Mouse (Mus musculus) cerebellum, adult 11 months (tissue): ENCODE results near the gene Cckar.
A peak's percentile ranks its signal among the peaks of the same experiment; 100 is the strongest.
"Not testable (repeated sequence)": the region's sequence is repeated elsewhere in the genome, so short reads cannot be mapped to it uniquely, and the experiment has no call there.

Experiments
- DNase-seq: peaks from one replicate; pipeline ENCODE4 v3.0.0; 2022

Gene Cckar

DNA sequence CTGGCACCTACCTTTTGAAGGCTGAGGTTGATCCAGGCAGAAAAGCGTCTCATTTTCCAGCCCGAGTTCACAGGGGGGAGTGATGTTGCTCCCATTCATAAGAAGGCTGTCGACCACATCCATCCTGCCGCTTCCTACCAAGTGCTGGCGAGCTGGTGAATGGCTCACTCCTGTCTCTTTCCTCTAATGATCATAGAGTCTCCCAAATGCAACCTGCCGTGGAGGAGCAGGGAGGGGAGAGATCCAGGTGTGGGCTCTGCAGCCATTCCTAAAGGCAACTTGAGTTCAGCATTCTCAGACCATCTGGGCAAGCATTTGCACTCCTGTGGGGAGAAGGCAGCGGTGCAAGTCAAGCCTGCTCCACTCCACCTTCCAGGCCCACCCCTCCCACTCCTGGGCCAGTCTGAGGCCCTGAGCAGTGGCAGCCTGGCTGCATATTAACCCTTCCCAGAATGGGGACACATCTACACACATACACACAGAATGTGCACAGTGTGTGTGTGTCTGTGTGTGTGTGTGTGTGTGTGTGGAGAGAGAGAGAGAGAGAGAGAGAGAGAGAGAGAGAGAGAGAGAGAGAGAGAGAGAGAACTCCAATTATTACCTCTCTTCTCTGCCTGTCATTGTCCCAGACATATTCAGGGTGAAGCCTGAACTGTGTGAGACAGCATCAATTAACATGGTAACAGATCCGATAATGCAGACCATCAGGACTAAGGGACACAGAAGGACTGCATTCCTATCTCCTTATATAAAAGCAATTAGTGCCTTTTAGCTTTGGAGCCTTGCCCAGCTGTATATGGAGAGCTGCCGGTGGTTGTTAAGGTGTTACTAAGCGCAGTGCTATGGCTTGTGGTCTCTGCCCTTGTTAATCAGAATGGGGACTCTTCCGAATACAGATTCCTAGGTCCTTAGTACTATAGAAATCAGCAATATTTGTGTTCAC, at the start of gene Cckar:
Gene Cckar (minus strand): TSS at position 471 of the 943 bp plus-strand sequence.
- no peak for DNase-seq

DNA sequence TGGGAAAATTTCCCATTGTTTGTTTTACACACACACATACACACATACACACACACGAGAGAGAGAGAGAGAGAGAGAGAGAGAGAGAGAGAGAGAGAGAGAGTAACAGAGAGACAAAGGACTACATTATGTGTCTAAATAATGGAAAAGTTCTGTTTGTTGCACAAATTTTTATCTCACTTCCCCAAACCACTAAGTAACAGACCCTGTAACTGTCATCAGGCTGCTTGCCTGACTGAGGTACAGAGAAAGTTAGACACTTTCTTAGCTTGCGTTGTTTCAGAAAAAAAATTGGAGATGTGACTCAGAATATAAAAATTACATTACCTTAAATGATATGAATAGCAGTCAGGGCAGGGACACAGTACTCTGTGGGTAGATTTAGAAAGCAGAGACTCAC, 36.6 kb upstream of the Cckar start:
- DNase-seq, result no peak

DNA sequence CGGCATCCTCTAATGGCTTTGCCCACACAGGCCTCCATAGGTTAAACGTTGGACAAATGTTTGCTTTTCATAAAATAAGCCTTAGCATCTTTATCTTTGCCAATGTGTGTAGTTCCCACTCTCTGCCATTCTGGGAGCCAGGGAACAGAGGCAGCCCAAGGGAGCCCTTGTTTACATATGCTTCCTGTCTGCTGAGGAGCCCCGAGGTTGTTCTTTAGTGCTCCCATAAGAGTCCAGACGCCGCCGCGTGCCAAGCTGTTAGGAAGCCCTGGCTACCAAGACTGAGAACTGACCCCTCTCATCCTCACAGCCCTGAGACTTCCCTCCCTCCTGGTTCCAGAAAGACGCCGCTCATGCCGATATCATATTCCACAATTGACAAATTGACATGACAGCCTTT, 25.4 kb upstream of the Cckar start:
- DNase-seq, result no peak

DNA sequence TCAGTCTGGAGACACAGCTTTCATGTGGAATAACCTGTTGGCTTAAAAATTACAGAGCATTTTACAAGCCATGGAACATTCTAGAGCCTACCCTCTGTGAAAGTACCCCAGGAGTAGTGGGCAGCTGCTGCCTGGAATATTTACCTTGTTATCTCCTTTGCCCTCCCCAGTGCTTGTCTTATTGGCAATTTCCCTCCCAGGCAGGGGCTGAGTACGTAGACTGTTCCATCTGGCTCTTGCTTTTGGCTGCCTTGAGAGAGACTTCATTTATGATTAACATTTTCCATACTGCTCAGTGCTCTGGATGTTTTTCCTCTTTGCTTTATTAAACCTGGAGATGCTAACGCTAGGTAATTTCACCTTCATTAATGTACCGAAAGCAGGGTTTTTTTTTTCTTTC, 20.1 kb upstream of the Cckar start:
- no peak for DNase-seq

DNA sequence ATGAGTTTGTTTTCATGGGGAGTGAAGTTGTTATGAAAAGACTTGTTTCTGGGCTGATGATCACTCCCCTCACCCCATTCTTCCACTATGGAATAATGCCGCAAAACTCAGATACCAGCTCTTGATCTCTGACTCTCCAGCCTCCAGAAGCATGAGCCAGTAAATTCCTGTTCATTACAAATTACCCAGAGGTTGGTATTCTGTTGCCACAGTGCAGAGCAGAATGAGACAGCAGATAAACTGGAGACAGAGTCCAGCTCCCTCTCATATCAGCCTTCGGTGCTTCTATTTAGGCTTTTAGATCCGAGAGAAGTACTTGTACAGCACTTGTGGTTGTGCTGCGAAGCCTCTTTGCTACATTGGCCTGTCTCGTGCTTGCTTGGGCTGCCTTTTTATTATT, 18.5 kb upstream of the Cckar start:
- DNase-seq, result no peak

DNA sequence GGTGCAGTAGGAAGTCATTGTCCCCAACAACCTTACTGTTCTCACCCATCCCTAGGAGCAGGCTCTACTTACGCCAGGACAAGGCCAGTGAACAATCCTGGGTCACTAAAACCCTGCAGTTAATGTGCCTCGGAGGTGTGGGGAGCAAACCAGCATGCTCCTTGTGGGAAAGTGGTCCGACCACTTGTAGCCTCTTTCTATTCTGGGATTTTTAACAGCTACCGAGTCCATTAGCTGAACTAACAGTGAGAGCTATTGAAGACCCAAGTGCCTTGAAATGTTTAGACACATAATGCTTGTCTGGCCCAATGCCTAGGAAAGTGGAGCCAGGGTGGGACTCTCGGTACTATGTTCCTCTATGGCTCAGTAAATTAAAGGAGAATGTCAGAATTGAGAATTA, 9.0 kb upstream of the Cckar start:
- no peak for DNase-seq

DNA sequence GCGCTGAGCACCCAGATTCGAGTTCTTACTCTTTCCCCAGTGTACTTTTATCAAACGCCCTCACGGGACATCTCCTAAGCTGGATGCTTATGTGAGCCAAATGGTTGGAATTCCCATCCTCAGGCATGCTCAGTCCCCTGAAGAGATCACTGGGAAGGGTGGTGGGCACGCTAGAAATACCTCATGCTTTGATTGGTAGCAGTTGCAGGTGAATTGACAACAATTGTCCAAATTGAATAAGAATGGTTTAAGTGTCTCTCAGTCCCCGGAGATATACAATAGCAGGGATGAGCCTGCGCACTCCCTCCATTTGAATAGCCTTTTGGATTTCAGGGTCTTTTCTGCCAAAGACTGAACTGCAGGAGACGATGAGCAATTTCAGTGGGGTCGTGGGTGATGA, 3.8 kb upstream of the Cckar start:
- no peak for DNase-seq

DNA sequence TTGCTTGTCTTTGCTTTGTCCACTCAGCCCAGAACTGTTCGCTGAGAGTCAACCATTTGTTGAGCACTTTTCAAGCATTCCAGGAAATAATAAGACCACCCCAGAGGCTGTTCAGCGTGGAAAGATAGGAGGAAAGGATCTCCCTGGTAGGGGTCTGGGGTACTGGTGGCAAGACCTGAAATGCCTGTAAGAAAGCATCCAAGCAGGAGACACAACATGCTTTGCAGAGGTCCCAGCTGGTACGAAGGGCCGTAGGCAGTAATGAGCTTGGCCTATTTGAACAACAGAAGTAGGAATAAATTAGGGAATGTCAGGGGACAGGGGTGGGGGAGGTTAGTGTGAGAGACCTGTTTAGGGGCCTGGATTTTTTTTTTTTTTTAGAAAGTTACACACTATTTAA, 686 bp upstream of the Cckar start:
- no peak for DNase-seq

DNA sequence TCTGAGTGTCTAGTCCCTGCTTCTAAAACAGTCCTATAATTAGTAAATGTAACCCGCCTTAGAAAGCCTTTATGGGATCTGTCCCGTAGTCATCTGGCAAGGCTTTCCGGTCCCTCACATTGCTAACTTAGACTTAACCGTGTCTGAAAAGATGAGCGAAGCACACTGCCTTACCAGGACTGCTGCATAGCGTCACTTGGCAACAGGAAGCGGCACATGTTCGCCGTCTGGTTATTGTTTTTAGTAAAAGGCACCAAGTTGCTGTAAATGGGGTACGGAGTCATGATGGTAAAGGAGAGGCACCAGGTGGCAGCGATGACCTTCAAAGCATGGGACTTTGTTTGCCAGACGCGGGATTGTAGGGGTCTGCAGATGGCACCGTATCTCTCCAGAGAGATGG, 4.8 kb downstream of the Cckar start:
- no peak for DNase-seq

DNA sequence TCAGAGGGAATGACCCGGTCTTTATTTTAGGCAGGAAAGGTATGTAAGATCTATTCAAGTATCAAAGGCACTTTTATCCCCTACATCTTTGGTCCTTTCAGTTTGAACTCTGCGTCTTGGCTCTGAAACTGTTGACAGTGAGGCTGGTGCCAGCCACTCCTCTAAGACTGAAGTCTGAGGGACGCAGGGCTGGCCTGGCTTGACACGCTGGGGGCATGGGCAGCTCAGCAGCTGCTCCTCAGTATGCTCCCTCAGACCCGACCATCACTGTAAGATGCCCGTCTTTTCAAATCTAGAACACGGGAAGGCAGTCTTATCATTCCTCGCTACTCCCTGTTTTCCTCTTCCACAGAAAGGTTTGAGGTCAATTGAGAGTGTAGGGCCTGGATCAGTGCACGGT, 9.7 kb downstream of the Cckar start:
- DNase-seq, result no peak

DNA sequence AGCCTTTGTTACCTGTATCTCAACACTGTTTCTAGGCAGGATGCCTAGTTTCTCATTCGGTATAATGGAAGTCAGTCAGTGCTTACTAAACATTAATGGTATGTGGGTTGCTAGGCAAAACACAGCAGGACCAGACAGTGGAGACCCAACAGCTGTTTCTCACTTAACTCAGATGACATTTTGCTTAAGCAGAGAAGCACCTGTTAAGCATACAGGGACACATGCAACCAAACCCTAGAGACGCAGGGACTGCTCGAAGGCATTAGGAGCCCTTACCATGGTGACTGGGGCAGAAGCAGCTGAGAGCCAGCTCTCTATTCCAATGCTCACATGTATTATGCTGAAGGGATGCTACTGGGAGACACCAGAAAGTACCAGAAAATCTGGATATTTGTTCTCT, 10.8 kb downstream of the Cckar start:
- no peak for DNase-seq

DNA sequence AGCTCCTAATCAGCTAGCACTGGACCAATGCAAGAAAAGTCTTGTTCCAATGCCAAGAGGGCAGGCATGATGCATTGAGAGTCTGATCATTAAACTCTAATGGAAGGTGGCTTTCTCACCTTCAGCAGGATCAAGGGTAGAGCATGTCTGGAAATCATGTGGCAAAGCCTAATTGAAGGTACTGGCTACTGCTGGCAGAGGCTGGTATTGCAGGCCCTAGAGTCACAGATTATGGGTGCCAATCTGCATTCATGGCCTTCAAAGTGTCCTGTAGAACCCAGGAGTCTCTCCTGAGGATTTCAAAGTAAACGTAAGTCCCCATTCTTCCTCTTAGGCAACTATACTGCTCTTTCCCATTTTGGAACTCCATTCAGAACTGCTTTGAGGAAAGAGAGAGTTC, 14.8 kb downstream of the Cckar start:
- no peak for DNase-seq

DNA sequence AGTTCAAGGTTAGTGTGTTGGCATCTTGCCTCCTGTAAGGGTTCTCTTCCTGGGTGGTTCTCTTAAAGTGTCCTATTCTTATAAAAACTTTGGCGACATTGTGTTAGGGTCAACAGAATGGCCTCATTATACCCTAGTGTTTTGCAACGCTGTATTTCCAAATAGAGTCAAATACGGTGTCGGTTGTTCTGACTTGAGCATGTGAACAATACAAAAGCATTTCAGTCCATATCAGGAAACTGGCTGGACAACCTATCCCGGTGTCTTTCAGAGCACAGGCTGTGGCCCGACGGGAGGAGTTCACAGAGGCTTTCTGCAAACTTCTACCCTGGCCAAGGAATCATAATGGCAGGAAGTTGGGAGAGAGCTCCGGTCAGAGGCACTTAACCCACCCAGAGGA, 15.4 kb downstream of the Cckar start:
- no peak for DNase-seq

DNA sequence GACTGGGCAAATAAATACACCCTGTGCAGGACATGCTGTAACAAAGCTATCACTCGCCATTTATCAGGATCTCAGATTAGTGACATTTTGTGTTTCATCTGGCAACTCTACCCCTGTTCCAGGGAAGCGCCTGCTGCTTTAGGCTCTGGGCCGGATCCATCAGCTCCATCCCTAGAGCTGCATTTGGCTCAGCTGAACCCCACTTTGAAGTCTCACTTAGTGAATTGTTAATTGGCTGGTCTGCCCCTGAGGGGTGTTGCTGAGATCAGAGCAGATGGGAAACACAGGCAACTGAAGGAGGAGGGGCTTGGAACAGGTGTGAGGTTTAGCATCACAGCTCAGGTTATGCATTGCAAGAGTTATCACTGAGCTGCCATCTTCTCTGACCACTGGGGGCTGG, 15.9 kb downstream of the Cckar start:
- DNase-seq, result no peak

DNA sequence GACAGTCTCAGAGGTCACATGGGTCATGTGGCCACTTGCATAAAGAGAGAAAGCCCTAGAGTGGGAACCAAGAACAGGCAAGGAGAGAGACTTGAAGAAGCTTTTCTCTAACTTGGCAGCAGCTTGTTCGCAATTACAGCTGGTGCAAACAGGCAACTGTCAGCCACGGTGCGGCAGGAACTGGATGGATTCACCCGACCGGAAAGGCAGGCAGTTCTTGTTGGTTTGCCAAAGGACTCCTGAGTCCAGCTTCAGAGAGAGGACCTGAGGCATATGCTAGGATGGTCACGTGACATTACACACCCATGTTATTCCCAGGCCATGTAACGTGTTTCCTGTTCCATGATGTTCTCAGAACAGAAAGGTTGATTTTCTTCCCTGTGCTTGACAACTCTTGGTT, 19.2 kb downstream of the Cckar start:
- no peak for DNase-seq

DNA sequence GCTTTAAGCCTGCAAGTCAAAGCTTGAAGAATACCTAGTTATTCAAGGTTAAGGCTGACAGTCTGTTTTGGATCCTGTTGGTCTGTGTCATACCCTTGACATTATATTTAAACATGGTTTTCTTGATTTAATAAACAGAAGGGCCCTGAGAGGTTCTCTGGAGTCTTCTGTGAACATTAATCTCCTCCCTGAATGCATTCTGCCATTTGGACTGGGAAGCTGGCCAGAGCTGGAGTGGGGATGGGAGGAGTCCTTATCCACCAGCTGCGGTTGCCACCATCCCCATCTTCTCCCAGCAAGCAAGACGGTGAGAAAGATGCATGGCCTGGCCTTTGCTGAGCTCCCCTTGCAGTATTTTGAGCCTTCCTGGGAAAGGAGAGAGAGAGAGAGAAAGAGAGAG, 21.1 kb downstream of the Cckar start:
- DNase-seq, result no peak

DNA sequence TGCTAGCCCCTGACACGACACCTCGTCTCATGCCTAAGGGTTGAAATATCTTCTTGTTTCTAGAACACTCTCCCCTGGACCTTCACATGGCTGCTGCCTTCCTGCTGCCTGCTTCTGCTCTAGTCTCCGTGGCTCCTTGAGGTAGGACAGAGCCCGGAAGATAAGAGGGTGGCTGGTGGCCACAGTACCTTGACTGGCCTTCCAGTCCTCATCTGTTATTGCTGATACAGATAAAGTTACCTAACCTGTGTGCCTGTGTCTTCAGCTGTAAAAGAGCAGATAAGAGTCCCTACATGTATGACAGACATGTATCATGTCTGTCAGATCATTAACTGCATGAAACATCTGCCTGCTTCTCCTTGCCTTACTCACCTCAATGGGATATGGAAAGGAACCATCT, 21.9 kb downstream of the Cckar start:
- no peak for DNase-seq

DNA sequence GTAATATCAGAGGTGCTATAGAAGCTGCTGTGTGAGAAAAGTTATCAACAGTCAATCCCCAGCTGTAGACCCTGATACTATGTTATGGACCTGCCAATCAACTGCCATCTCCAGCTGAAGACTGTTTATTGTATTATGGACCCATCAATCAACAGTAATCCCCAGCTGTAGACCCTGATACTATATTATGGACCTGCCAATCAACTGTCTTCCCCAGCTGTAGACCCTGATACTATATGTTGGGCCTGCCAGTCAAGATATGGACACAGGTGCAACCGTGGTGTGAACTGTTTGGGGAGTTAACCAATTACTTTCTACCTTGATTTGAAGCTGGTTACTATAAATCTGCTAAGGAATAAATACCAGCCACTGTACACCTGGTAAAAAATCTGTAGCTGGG, 23.1 kb downstream of the Cckar start:
- no peak for DNase-seq

DNA sequence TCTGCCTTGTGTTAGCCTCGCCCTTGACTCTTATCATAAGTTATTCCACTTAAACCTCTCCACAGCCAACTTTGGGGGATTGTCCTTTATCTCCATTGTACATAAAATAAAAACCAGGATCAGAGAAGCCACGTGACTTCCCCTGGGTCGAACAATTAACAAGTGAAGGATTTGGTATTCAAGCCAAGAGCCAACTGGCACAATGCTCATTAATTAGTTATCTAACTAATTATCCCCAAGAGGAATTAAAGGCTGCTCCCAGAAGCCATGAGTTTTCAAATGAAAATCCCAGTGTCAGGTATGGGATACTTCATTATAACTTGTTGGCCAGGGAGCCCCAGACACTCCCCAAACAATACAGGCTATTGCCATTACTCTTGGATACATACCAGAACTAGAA, 23.6 kb downstream of the Cckar start:
- DNase-seq, result no peak

DNA sequence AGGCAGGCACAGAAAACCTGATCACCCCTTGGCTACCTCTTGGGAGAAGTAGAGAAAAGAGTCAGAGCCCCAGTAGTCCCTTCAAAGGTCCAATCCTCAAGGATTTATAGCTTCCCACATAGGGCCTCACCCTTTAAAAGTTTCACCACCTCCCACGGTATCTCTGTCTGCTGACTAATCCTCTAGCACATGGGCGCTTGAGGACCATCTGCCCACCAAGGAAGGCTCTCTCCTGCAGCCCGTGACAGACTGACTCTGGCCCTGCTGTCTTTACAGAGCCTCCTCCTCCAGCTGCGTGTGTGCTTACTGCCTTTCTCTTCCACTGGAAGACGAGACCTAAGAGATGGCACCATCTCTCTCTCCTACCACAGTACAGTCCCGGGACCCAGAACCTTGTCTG, 27.9 kb downstream of the Cckar start:
- no peak for DNase-seq

DNA sequence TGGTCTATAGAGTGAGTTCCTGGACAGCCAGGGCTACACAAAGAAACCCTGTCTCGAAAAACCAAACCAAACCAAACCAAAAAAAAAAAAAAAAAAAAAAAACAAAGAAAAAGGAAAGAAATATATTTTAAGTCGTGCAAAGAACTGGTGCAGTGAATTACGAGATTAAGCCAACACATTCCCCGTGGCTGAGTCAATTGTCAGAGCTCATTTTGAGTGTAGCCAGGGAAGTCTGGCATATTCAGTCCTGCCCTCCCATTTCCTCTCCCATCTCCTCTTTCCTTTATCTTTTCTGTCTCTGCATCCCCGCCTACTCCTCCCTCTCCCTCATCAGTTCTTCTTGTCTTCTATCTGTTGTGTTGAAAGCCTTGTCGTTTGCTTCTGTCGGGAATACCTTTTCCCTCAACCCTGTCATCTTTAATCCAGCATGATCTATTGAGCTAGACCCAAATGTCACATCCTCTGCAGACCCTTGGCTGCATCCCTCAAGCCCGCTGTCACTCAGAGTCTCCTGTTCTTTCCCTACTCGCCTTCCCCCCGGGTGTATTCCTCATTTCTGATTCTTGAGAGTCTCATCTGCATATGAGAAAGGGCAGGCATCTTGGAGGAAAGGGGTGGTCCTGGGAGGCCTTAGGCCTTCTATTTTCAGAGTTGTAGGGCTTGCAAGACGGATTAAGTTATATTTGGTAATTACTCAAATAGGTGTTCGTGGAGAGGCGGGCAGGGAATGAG, 29.3 kb downstream of the Cckar start:
- no peak for DNase-seq

DNA sequence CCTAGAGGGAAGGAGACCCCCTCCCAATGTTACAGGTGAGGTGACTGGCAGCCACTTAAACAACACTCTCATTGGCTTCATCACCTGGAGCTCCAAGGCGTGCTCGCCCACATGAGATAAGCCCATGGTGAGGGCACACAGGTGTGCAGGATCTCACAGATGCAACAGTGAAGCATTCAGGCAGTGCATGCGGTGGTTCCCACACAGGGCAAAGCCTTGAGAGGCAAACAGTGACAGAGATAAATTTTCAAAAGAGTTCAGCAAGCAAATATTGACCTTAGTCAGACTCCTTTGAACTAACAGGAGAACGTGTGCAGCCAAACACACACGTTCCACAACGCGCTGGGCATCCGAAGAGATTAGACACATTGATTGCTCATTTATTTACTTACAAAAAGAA, 30.8 kb downstream of the Cckar start:
- no peak for DNase-seq

DNA sequence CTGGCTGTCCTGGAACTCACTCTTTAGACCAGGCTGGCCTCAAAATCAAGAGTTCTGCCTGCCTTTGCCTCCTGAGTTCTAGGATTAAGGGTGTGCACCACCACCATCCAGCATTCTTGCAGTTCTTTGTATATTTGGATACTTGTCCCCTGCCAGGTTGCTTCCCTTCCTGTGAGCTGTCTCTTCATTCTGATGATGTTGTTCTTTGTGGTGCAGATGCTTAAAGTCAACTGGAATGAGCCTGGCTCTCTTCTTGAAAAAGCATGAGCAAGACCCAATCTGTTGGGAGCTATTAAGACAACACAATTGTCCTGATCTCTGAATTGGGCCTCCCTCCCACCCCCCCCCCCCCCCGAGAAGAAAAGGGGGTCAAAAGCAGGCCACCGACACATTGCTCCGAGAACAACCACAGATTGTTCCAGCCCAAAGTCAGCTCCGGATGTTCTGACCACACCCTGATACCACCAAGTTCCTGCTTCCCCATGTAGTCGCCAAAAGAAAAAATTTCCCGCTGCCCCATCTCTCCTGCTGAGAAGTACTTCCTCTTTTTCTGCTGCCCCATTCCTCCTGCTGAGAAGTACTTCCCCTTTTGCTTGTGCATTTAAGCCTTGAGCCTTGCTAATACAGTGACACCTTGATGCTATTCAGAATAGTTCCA, 33.9 kb downstream of the Cckar start:
- not testable (repeated sequence) for DNase-seq

DNA sequence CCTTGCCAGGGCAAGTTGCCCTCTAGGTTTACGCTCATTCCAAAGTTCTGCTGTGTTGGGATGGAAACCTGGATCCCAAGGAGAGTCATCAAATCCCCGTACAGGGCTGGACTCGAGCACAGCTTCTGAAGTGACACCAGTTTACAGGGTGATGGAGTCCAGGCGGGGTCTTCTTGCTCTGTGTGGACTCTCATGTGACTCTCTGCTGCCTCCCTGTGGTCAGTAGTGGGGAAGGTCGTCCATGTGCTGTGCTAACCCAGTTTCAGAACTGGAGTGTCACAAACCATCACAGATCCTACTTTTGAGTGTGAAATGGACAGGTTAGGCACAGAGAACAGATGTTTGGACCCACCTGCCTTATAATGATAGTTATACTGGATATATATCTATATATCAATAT, 35.2 kb downstream of the Cckar start:
- DNase-seq, result peak; percentile 36
